Mouse (Mus musculus) left cerebral cortex, adult 8-10 months (tissue): Measurements from ENCODE around the gene Muc1. TPM values are rescaled to one million over a fixed set of nuclear protein-coding genes. Genes with fewer than 3 reads are reported as not detected.
A peak's percentile ranks its signal among the peaks of the same experiment; 100 is the strongest.

ENCODE experiments used
- DNase-seq, 2 experiments: peaks; one replicate each; pipeline ENCODE4 v3.0.0; 2022; ENCODE audit warnings: low spot score in 2 of 2
- microRNA-seq, 2 experiments: library from miRNA; unstranded; fragments of <30 nt; microRNA quantifications; one replicate each; pipeline ENCODE4 v1.2.0; 2022
- total RNA-seq, 4 experiments: library from RNA; stranded (reverse); gene quantifications; 2 replicates each; pipeline ENCODE4 v1.2.4; 2022

Gene Muc1
- total RNA-seq, 4 experiments from 2014 or later, result 0.36 to 1.5 (median 0.67) TPM

- DNase-seq, result no peak
These were observed 40.1 kb downstream of the Muc1 start for GRCm38 (mm10) chr3:89268916-89269315.

GRCm38 (mm10) chr3:89270051-89270755 lies 41.3 kb downstream of the Muc1 start, which contains the start of gene Slc50a1:
Gene Slc50a1 (minus strand): TSS chr3:89270570.
- peak; percentile 67 to 73 for DNase-seq

DNA sequence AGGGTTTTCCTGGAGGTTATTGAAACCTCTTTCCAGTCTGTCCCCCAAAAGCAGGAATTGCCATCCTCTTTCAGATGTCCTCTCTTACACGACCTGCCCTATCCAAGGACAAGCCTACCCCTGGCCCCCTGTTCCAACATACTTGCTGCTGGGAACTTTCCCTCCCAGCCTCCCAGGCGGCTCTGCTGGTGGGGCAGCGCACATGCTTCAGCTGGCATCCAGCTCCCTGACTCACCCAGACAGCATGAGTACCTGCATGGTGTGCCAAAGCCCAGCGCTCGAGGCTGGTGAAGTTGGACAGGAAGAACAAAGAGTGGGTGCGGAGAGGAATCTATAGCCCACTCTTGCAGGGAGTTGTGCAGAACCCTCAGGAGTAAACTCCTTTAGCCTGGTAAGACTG lies 42.0 kb downstream of the Muc1 start:
- DNase-seq, result peak in 1 of 2 experiments; percentile 84

DNA sequence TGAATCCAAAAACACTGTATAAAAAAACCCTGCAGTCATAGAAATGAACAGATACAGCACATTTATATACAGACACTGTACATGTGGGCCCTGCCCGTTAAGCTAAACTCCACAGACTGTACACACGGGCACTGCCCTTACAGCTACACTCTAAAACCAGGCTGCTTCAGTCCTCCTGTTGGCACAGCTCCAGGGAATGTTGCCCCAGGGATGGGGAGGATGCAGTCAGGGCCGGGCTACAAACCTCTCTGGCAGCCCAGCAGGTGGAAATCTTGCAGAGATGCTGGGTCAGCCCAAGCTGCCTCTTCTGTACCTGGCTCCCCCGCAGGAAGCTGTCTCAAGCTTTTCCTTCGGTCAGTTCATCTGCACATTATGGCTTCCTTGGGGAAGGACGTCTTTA lies 42.9 kb downstream of the Muc1 start:
- DNase-seq, result no peak

- DNase-seq, result no peak
These were observed 47.2 kb downstream of the Muc1 start for GRCm38 (mm10) chr3:89276061-89276460.

DNA sequence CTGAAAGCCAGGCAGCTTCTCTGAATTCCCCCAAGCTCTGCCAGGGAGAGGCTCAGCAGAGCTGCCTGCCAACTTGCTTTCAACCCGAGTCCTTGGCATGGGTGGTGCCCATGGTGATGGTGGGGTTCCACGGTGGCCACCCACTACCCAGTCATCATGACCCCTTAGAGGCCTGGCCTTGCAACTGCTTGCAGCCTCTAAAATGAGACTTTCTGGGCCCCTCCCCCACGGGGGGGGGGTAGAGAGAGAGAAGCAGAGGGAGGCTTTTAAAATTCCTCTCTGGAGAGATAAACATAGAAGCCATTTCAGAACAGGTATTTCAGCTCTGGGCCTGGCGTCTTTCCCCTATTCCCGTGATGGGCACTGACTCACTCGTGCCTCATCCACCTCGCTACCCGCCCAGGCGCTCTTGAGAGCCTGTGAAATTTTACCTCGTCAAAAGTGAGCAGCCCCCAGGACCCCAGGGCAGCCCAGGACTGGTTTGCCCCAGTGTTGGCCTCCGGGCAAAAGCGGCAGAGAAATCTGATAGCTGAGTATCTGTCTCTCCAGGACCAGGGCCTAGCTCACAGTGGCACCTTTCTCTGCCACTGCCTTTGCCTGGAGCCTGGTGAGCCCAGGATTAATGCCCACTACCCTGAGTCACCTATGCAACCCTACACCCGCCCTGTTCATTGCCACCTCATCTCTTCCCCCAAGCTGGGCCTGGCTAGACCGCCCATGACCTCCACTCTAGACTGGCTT lies 48.6 kb downstream of the Muc1 start:
- DNase-seq, result no peak

GRCm38 (mm10) chr3:89278107-89278506 lies 49.2 kb downstream of the Muc1 start:
- no peak for DNase-seq

- DNase-seq, result no peak
These were observed 49.8 kb downstream of the Muc1 start for GRCm38 (mm10) chr3:89278643-89279042.

DNA sequence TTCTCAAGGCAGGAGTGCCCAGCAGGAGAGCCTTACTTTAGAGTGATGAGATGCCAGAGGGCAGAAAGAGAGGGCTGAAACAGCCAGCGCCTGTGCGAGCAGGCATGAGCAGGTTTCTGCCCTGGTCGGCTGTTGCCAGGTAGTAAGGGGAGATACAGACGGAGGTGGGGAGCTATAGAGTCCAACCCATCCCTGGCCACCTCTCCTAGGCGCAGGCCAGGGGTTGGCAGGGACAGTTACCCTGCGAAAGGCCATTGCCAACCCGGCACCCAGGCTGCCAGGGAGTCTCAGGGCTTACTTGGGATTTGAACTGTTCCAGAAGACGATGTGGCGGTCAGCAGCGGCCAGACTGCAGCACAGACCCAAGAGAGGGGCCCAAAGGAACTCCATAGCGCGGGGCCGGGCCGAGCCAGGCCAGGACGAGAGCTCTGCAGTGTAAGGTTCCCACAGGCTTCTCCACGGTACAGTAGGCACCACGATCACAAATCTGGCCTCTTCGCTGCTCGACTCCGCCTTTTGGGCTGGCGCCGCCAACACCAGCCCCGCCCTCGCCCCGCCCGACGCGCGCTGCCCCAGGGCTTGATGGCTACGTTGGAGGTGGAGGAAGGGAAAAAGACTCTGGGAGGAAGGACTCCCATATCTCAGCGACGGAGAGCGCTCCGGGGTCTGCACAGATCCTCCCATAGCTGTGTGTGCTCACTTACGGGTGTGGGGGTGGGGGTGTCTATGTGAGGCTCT lies 50.5 kb downstream of the Muc1 start:
- peak; percentile 62 to 73 for DNase-seq

DNA sequence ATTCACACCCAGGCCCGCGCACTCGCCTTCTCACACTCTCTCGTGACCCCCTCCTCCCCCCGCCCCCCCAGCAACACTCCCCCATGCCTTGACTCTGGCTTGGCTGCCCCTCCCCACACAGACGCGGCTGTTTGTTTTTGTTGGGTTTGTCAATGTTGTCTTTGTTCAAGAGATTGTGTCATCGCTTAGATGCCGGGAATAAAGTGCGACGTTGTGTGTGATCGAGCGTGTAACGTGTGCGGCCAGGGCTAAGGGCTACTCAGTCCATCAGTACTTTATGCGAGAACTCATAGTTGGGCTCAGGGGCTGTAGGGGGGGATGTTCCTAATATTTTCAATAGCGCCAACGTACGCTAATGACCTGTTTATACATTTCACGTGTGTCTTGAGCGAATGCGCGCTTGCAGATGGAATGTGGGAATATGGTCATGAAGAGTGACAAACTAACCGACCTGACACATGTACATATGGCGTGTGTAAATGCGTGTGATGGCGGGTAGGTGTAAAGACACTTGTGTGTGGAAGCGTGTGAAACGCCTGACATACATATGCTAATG lies 51.3 kb downstream of the Muc1 start:
- DNase-seq, result peak in 1 of 2 experiments; percentile 60

DNA sequence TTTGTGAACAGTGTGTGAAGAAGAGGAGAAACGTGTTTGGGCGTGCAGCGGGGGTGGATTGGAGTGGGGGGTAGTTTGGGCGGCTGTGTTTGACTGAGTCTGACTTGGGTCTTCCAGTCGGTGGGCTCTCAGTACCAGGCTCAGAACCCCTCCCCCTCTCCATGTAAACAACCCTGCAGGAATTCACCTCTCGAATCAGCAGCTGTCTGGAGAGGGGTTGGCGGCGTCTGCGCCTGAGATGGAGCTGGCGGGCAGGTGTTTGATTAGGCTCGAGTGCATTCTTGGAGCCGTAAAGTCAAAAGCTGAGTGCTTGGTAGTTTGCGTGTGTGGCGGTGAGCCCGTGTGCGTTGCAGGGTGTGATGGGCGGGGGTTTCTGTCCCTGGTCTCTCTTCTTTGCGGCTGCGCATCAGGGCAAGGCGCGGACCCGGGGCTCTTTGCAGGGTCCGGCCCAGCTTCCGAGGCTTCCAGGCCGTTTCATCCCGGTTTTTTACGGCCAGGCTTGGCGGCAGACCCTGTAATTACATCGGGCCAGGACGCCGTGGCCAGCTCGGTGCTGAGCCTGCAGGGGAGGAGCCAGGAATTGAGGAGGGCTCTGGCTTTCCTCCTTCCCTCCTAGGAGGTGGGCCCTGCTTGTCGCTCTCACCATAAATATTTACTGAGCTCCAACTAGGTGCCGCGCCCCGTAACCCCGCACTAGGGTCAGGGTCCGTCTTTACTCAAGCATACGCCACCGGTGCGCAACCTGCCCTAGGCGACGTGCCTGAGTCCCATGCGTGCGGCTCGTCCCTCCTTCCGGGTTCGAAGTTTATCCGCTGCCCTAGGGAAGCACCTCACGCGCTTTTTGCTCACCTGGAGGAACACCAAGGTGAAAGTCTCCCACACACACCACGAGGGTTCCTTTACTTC lies 52.0 kb downstream of the Muc1 start, which contains the start of gene Efna1:
Gene Efna1 (minus strand): TSS at position 537 of the 906 bp plus-strand sequence.
- no peak for DNase-seq

DNA sequence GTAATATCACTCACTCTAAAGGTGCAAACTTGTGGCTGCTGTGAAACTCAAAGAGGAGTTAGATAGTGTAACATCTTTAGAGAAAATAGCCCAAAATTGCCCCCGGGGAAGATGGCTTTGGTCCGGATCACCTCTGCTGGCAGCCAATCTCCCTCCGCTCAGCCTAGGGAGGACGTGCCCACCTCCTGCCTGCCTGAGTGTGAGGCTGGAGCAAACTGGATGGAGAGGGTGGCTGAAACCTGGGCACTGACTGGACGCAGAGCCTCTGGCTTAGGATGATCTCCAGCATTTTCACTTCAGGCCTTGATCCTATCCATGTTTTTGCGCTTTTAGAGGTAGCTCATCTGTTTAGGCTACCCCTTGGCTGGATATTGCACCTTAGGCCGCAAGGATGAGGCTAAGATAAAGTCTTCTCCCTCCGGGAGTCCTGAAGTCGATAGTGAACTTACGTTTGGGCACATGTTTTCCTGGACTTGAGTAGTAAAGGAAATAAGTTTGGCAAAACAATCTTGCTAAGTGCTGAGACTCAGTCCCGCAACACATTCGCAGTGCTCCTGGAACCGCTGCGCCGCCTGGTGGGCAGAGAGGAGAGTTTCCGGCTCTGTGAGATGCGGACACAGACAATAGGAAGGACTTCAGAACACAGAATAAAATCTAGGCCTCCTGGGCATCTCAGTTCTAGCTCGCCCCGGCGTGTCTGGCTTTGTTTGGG lies 52.9 kb downstream of the Muc1 start:
- peak in 1 of 2 experiments; percentile 72 for DNase-seq

- DNase-seq, result no peak
These were observed 53.4 kb downstream of the Muc1 start for GRCm38 (mm10) chr3:89282291-89282643.

Small RNA genes lying within 50 kb of the gene (microRNA-seq; reads per million reads assigned to microRNA genes)
- 5,523 to 6,267 reads per million in 2 experiments for gene Mir92b

Other genes with a start within 250 kb of the Muc1 start
- 100 to 1,000 TPM; 170 to 198 (median 187) TPM for gene Rusc1, start 135.7 kb upstream of the Muc1 start, total RNA-seq
- gene Gm43738, start 128.0 kb upstream of the Muc1 start, total RNA-seq, result under 1 TPM in 1 of 4 experiments, not detected in 3; 0.21 TPM
- 100 to 1,000 TPM in 2 of 4 experiments, 10 to 100 TPM in 2; 84.4 to 129 (median 100) TPM for gene Fdps, start 127.1 kb upstream of the Muc1 start, total RNA-seq
- not detected for gene Pklr, start 92.9 kb upstream of the Muc1 start, total RNA-seq
- gene Hcn3, start 68.9 kb upstream of the Muc1 start, total RNA-seq, result 10 to 100 TPM; 12.3 to 18.2 (median 17.0) TPM
- 10 to 100 TPM; 41.2 to 45.3 (median 42.5) TPM for gene Clk2, start 64.3 kb upstream of the Muc1 start, total RNA-seq
- 10 to 100 TPM; 58.5 to 69.8 (median 63.9) TPM for gene Scamp3, start 51.6 kb upstream of the Muc1 start, total RNA-seq
- 10 to 100 TPM; 47.2 to 58.2 (median 52.3) TPM for gene Fam189b, start 45.9 kb upstream of the Muc1 start, total RNA-seq
- 10 to 100 TPM; 52.5 to 62.4 (median 56.1) TPM for gene Gba, start 26.1 kb upstream of the Muc1 start, total RNA-seq
- gene Thbs3, start 13.9 kb upstream of the Muc1 start, total RNA-seq, result 10 to 100 TPM; 14.2 to 24.3 (median 22.2) TPM
- 100 to 1,000 TPM in 2 of 4 experiments, 10 to 100 TPM in 2; 95.4 to 105 (median 99.8) TPM for gene Mtx1, start 2.0 kb upstream of the Muc1 start, total RNA-seq
- gene Krtcap2, start 16.9 kb downstream of the Muc1 start, total RNA-seq, result 10 to 100 TPM; 70.4 to 91.2 (median 83.7) TPM
- 10 to 100 TPM; 66.2 to 74.6 (median 68.4) TPM for gene Trim46, start 17.3 kb downstream of the Muc1 start, total RNA-seq
- 10 to 100 TPM; 51.6 to 64.2 (median 54.6) TPM for gene Dpm3, start 30.3 kb downstream of the Muc1 start, total RNA-seq
- gene Slc50a1, start 41.5 kb downstream of the Muc1 start, total RNA-seq, result 10 to 100 TPM; 38.0 to 48.9 (median 45.5) TPM
- 1 to 10 TPM; 5.6 to 8.8 (median 6.8) TPM for gene Efna1, start 52.1 kb downstream of the Muc1 start, total RNA-seq
- gene Efna3, start 93.9 kb downstream of the Muc1 start, total RNA-seq, result 10 to 100 TPM; 50.1 to 61.2 (median 55.3) TPM
- gene Efna4, start 109.0 kb downstream of the Muc1 start, total RNA-seq, result under 1 TPM in 3 of 4 experiments, not detected in 1; 0.22 to 0.46 (median 0.30) TPM
- 100 to 1,000 TPM; 104 to 122 (median 108) TPM for gene Adam15, start 120.9 kb downstream of the Muc1 start, total RNA-seq
- gene Dcst2, start 132.9 kb downstream of the Muc1 start, total RNA-seq, result under 1 TPM; 0.32 to 0.77 (median 0.42) TPM
- under 1 TPM in 1 of 4 experiments, not detected in 3; 0.61 TPM for gene Dcst1, start 136.2 kb downstream of the Muc1 start, total RNA-seq
- gene Zbtb7b, start 165.7 kb downstream of the Muc1 start, total RNA-seq, result 10 to 100 TPM; 11.3 to 20.3 (median 15.8) TPM
- 1 to 10 TPM; 3.9 to 5.8 (median 4.4) TPM for gene Lenep, start 173.7 kb downstream of the Muc1 start, total RNA-seq
- gene Flad1, start 182.8 kb downstream of the Muc1 start, total RNA-seq, result 10 to 100 TPM; 30.8 to 39.9 (median 35.6) TPM
- 1 to 10 TPM; 2.4 to 3.5 (median 2.8) TPM for gene Cks1b, start 189.3 kb downstream of the Muc1 start, total RNA-seq
- gene Shc1, start 189.4 kb downstream of the Muc1 start, total RNA-seq, result 10 to 100 TPM; 15.1 to 18.7 (median 17.3) TPM
- 10 to 100 TPM; 44.0 to 57.4 (median 48.8) TPM for gene Pygo2, start 201.2 kb downstream of the Muc1 start, total RNA-seq
- gene Pbxip1, start 207.6 kb downstream of the Muc1 start, total RNA-seq, result 10 to 100 TPM; 33.6 to 51.4 (median 41.9) TPM
- 10 to 100 TPM; 29.0 to 37.4 (median 31.7) TPM for gene Pmvk, start 225.5 kb downstream of the Muc1 start, total RNA-seq